Mouse (Mus musculus) layer of hippocampus, adult 9-10 months (tissue): ENCODE results near the gene Maff.

ENCODE experiments used
- DNase-seq: peaks from one replicate; pipeline ENCODE4 v3.0.0; 2022; ENCODE audit warnings: low spot score

The Maff gene

DNA sequence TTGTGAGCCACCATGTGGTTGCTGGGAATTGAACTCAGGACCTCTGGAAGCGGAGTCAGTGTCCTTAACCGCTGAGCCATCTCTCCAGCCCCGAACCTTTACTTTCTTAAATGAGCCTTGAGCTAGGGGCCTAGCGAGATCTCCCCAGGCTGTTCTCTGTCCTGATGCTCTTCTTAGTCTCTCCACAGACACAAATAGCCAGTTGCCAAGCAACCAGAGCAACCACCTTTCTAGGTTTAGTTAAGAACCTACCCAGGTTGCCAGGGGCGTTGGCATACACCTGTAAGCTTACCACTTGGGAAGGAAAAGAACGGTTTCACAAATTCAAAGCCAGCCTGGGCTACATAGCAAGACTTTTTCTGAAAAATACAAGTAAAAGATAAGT lies 16.4 kb upstream of the Maff start:
- DNase-seq: no peak

GRCm38 (mm10) chr15:79330521-79330920 lies 15.9 kb upstream of the Maff start:
- no peak for DNase-seq

DNA sequence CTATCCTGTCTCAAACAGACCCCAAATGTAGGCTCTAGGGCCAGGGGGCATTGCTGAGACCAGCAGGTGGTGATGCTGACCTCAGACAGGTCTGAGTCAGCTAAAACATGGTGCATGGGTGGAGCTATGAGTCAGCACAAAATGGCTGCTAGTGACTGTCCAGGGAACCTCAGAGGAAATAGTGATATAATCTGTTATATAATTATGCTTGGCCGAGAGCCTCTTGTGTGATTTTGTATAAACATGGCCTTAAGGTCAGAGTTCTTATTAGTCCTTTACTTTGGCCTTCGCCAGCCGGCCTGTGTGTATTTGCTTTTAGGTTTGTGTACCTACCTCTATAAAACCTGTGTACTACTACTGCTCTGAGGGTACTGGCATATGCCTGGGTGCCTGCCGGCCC lies 13.0 kb upstream of the Maff start:
- no peak for DNase-seq

- no peak for DNase-seq
Measured at GRCm38 (mm10) chr15:79335061-79335655, 11.3 kb upstream of the Maff start.

GRCm38 (mm10) chr15:79338978-79339377 lies 7.4 kb upstream of the Maff start:
- no peak for DNase-seq

DNA sequence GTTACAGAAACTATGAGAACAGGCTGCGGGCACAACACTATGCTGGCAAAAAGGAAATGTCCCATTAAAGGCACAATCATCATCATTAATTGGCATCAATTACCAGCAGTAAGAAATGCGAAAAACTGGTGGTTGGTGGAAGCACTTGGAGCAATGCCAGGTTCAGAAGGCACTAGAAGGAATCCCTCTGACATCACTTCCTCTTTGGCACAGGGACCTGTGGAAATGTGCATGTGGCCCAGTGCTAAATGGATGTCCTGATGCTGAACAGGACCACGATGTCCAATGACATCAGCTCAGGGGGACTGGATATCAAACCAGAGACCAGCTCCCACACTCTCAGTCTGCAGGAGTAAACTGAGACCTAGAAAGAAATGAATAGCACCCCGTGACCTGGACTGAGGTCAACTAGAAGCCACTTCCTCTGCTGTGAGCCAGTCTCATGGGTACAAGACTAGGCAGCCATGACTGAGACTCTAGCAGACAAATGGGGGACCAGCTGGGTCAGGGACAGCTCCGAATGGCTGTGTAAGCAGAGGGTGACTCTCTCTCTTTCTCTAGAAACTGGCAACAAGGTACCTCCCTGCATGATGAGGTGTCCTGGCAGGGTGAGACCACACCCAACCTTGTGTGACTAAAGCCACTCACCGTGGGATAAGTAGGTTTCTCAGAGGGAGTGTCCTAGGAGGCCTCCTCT lies 3.6 kb upstream of the Maff start:
- no peak for DNase-seq

DNA sequence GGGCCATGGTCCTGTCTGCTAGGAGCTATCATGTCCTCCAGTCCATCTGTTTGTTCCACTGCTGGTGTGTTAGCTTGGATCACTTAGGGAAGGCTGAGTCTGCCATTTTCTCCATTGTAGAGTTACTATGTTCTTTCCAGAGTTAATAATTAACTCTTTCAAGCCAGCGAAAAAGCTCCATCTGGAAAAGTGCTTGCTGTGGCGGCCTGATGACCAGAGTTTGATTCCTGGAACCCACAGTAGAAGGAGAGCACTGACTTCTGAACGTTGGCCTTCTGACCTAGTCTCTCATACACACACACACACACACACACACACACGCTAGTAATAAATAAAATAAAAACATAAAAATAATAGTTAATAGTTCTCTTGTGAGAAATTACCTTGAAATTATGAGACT lies 1.8 kb upstream of the Maff start:
- no peak for DNase-seq

- DNase-seq: peak; percentile 67
Measured at GRCm38 (mm10) chr15:79347165-79347844, 884 bp downstream of the Maff start.

DNA sequence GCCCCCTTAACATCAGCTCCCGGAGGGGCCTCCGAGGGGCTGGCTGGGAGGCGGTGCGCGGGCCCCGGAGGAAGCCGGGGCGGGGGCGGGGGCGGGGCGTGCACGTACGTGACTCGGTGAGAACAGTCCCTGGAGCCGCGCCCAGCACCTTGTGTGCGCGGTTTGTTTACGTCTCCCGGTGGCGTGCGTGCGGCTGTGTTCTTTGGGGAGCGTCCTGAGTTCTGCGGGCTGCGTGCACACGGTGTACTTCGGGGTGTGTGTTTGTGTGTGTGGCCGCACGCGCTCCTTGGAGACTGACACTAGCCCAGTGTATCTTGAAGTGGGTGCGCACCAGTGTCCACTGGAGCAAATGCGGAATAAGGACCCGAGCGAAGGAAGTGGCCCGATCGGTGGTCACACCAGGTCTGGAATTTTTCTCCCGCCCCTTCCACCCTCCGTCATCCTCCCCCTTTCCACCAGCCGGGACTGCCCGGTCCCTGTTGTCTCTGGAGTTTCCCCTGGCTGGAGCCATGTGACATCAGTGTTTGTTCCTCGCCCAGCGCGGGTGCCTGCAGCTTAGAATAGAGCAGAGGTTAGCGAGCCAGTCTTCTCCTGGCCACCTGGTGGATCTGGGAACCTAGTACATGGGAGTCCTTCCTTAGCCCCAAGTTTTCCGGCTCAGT lies 1.6 kb downstream of the Maff start:
- no peak for DNase-seq

GRCm38 (mm10) chr15:79348651-79349050 lies 2.2 kb downstream of the Maff start:
- DNase-seq: no peak

GRCm38 (mm10) chr15:79350866-79351265 lies 4.4 kb downstream of the Maff start:
- no peak for DNase-seq

- no peak for DNase-seq
Measured at GRCm38 (mm10) chr15:79351331-79351767, 4.9 kb downstream of the Maff start.

GRCm38 (mm10) chr15:79352479-79352878 lies 6.1 kb downstream of the Maff start:
- no peak for DNase-seq

DNA sequence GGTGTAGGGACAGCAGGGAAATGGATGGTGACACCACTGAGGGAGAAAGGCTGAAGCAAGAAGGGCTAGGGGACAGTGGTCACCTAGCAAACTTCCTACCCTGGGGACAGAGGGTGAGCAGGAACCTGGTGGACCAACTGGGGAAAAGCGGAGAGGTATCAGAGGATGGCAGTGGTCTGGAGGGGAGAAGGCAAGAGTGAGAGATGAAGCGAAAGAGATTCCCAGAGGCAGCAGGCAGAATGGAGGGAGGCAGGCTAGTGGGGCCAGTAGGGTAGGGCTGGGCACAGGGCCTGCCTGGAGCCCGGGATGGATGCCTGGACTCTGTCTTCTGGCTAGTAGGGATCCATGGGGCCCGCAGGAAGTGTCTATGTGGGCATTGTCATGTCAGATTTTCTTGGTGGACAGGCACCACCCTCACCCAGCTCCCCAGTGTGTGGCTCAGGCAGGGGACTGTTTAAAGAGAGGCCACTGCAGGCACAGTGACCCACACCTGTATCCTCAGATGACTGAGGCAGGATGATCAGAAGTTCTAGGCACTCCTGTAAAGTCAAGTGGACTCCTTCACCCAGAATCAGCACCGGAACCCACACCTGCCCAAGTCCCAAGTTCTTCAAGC lies 7.4 kb downstream of the Maff start:
- DNase-seq: no peak

- DNase-seq: no peak
Measured at GRCm38 (mm10) chr15:79354619-79355018, 8.2 kb downstream of the Maff start.

DNA sequence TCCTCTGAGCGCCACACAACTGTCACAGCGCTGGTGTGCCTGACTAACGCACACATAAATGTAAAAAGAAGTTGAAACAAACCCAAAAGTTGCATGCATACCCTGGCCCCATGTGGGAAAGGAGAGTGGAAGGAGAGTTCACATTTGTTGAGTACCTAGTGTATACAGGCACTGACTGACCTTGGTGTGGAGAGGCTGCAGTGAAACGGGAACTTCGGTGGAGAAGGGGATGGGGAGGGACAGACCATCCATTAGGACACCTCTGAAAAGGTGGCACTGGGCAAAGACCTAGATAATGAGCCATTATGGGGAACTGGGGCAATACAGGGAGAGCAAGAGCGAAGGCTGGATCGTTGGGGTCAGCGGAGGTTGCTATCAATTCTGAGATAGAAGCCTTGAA lies 10.1 kb downstream of the Maff start:
- no peak for DNase-seq

- no peak for DNase-seq
Measured at GRCm38 (mm10) chr15:79357036-79357911, 10.9 kb downstream of the Maff start.

GRCm38 (mm10) chr15:79357974-79358690 lies 11.7 kb downstream of the Maff start:
- no peak for DNase-seq

DNA sequence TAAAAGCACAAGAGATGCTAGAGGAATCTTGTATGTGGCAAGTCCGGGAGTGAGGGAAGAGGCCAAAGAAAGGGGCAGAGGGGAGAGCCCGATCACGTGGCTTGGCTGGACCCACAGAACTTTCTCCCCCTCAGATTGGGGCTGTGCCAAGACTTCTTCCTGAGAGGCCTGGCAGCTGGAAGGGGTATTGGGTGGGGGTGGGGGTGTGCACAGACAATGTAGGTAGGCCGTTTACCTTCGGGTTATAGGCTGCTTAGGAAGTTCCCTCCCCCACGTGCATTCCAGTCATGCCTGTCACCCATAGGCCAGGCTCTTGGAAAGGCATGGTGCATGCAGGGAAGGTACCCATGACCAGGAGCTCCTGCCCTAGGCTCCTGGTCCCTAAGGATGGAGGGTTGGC lies 13.5 kb downstream of the Maff start:
- no peak for DNase-seq

DNA sequence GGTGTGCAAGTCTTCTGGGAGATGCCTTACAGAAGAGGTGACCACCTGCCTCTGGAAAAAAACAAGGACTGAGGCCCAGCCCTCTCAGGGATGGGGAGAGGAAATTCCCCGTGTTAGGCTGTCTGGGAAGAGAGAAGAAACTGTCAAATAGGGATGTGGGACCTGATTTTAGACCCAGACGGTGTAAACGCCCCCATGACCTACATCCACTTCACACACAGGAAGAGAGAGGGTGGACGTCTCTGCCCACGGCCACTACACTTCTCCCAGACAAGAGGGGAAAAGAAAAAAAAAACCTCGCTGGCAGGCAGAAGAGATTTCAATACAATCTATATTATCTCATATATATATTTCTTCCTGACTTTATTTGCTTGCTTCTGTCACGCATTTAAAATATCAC lies 13.9 kb downstream of the Maff start:
- DNase-seq: no peak

- DNase-seq: no peak
Measured at GRCm38 (mm10) chr15:79361023-79361422, 14.6 kb downstream of the Maff start.
